Mouse (Mus musculus) olfactory bulb, adult 2 months (tissue): Measurements from ENCODE around the gene Gm9803.

ENCODE experiments used
- CTCF ChIP-seq: fragments of 200-500 bp; IDR thresholded peaks from 2 replicates; pipeline ENCODE4 v1.5.1; 2012; ENCODE audit warnings: low read depth, mild to moderate bottlenecking, low read length, moderate library complexity; ENCODE audit not compliant: insufficient read depth
- POLR2A ChIP-seq: fragments of 200-500 bp; IDR thresholded peaks from 2 replicates; pipeline ENCODE4 v1.6.1; 2012; ENCODE audit warnings: mild to moderate bottlenecking, low read depth, low read length, moderate library complexity; ENCODE audit not compliant: insufficient read depth

DNA sequence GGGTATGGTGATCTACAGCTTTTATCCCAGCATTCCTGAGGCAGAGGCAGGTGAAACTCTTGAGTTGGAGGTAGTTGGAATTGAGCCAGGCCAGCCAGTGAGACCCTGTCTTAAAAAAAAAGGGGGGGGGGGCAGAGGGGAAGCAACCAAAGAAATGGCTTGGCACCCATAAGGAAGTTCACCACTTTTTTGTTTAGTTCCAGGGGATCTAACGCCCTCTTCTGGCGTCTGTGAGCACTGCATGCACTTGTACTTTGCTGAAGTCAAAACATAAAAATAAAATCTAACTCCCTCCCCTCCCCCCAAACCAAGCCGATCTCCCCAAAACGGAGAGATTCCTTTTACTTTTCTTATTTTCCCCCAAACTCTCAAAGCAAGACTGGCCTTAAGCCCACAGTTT lies 48.5 kb upstream of the Gm9803 start:
- TF ChIP-seq CTCF: no peak
- no peak for TF ChIP-seq POLR2A
